Mouse (Mus musculus): ENCODE data around the gene Mroh3. TPM values are rescaled to one million over a fixed set of nuclear protein-coding genes. Genes with fewer than 3 reads are reported as not detected.

Mroh3 gene
- polyA plus RNA-seq, 1 experiment: not detected

- 89% methylated on average over 12 of the region's 12 CpGs for WGBS
- Histone ChIP-seq H3K27ac (ENCODE audit: control insufficient read depth, insufficient read depth, low read depth, low read length, poor library complexity) (no peak overlapping the region), H3K4me3 (replicated peaks; ENCODE audit: control insufficient read depth, low read depth, low read length) (no peak overlapping the region), H3K4me1 (ENCODE audit: control insufficient read depth, insufficient read depth, low read length) (no peaks in the 10 kb centered on the region)
- no peak for TF ChIP-seq CTCF (IDR thresholded peaks at IDR 0.05; ENCODE audit: control insufficient read depth, insufficient read depth, low read length)
- TF ChIP-seq POLR2A (IDR thresholded peaks at IDR 0.05; ENCODE audit: borderline replicate concordance, control insufficient read depth, low read depth, low read length): no peak
Measured at GRCm38 (mm10) chr1:136160297-136160696, 52.3 kb downstream of the Mroh3 start.

DNA sequence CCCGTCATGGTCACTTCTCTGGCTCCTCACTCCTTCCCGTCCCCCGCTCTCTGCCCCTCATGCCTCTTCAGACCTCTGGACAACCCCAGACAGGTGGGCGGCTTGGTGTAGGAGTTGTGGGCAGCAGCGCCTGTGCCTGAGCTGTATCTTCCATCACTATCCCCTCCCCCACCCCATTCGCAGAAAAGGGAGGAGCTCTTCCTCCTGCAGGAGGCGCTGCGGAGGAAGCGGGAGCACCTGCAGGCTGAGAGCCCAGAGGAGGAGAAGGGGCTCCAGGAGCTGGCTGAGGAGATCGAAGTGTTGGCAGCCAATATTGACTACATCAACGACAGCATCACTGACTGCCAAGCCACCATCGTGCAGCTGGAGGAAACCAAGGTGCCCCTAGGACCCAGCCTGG, 52.8 kb downstream of the Mroh3 start:
- H3K4me3 ChIP-seq (replicated peaks; ENCODE audit: control insufficient read depth, low read depth, low read length): no peak overlapping the region
- no peak for TF ChIP-seq POLR2A (IDR thresholded peaks at IDR 0.05; ENCODE audit: borderline replicate concordance, control insufficient read depth, low read depth, low read length)
- 87% methylated on average over 12 of the region's 12 CpGs for WGBS
- no peak overlapping the region for H3K27ac ChIP-seq (ENCODE audit: control insufficient read depth, insufficient read depth, low read depth, low read length, poor library complexity)
- no peaks in the 10 kb centered on the region for H3K4me1 ChIP-seq (ENCODE audit: control insufficient read depth, insufficient read depth, low read length)

DNA sequence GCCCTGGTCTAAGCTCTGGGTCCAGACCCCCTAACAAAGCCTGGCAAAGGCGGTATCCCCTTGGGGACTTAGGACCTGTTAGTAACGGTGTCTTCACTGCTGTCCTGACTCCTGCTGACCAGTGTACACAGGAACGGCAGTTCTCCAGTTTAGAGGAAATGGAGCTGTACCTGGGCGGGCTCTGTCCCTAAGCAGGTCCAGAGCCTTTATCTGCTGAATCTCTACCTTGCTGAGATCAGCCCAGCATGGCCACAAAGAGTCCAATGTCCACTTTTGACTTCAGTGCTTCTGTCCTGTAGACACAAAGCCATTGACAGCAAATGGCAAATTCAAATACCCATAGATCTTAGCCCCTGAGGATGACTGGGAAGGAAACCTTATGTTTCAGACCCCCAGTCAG, 55.7 kb downstream of the Mroh3 start:
- no peak for TF ChIP-seq POLR2A (IDR thresholded peaks at IDR 0.05; ENCODE audit: borderline replicate concordance, control insufficient read depth, low read depth, low read length)
- TF ChIP-seq CTCF (IDR thresholded peaks at IDR 0.05; ENCODE audit: control insufficient read depth, insufficient read depth, low read length): no peak
- WGBS: 82% methylated on average over 4 of the region's 4 CpGs
- Histone ChIP-seq H3K4me1 (ENCODE audit: control insufficient read depth, insufficient read depth, low read length) (no peaks in the 10 kb centered on the region), H3K27ac (ENCODE audit: control insufficient read depth, insufficient read depth, low read depth, low read length, poor library complexity) (no peak overlapping the region), H3K4me3 (replicated peaks; ENCODE audit: control insufficient read depth, low read depth, low read length) (no peak overlapping the region)

GRCm38 (mm10) chr1:136156304-136156703, 56.3 kb downstream of the Mroh3 start:
- 92% methylated on average over 4 of the region's 4 CpGs for WGBS
- Histone ChIP-seq H3K4me3 (replicated peaks; ENCODE audit: control insufficient read depth, low read depth, low read length) (no peak overlapping the region), H3K27ac (ENCODE audit: control insufficient read depth, insufficient read depth, low read depth, low read length, poor library complexity) (no peak overlapping the region), H3K4me1 (ENCODE audit: control insufficient read depth, insufficient read depth, low read length) (no peaks in the 10 kb centered on the region)
- TF ChIP-seq POLR2A (IDR thresholded peaks at IDR 0.05; ENCODE audit: borderline replicate concordance, control insufficient read depth, low read depth, low read length) (no peak), CTCF (IDR thresholded peaks at IDR 0.05; ENCODE audit: control insufficient read depth, insufficient read depth, low read length) (no peak)

GRCm38 (mm10) chr1:136151371-136151770, 61.3 kb downstream of the Mroh3 start:
- TF ChIP-seq CTCF (IDR thresholded peaks at IDR 0.05; ENCODE audit: control insufficient read depth, insufficient read depth, low read length) (no peak), POLR2A (IDR thresholded peaks at IDR 0.05; ENCODE audit: borderline replicate concordance, control insufficient read depth, low read depth, low read length) (no peak)
- Histone ChIP-seq H3K4me1 (ENCODE audit: control insufficient read depth, insufficient read depth, low read length) (no peaks in the 10 kb centered on the region; the same call in 1 of the 2 replicates), H3K4me3 (replicated peaks; ENCODE audit: control insufficient read depth, low read depth, low read length) (no peak overlapping the region), H3K27ac (ENCODE audit: control insufficient read depth, insufficient read depth, low read depth, low read length, poor library complexity) (no peak overlapping the region)
- 82% methylated on average over 8 of the region's 8 CpGs for WGBS

- 88% methylated on average over 9 of the region's 9 CpGs for WGBS
- Histone ChIP-seq H3K4me1 (ENCODE audit: control insufficient read depth, insufficient read depth, low read length) (no peaks in the 10 kb centered on the region; the same call in 1 of the 2 replicates), H3K27ac (ENCODE audit: control insufficient read depth, insufficient read depth, low read depth, low read length, poor library complexity) (no peak overlapping the region), H3K4me3 (replicated peaks; ENCODE audit: control insufficient read depth, low read depth, low read length) (no peak overlapping the region)
- TF ChIP-seq CTCF (IDR thresholded peaks at IDR 0.05; ENCODE audit: control insufficient read depth, insufficient read depth, low read length) (no peak), POLR2A (IDR thresholded peaks at IDR 0.05; ENCODE audit: borderline replicate concordance, control insufficient read depth, low read depth, low read length) (no peak)
Measured at GRCm38 (mm10) chr1:136149702-136150101, 62.9 kb downstream of the Mroh3 start.

DNA sequence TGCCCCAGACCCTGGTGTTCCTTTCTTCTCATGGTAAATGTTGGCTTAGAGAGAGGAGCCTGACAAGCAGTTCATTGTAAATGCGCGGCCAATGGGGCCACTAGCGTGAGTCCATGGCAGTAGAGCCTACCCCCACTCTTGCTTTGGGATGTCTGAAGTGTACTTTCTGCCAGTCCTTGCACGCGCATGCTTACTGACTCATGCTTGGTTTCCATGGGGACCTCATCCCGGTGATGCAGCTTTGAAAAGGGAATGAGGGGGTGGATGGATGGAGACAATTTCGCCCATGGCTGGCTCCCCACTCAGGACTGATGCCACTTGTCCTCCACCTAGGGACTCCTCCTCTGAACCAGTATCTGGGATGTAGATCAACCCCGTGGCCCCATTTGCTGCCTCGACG, 69.1 kb downstream of the Mroh3 start:
- Histone ChIP-seq H3K4me3 (replicated peaks; ENCODE audit: control insufficient read depth, low read depth, low read length) (no peak overlapping the region), H3K27ac (ENCODE audit: control insufficient read depth, insufficient read depth, low read depth, low read length, poor library complexity) (no peak overlapping the region), H3K4me1 (ENCODE audit: control insufficient read depth, insufficient read depth, low read length) (peaks cover 5% of the 10 kb centered on the region)
- 88% methylated on average over 10 of the region's 10 CpGs for WGBS
- TF ChIP-seq POLR2A (IDR thresholded peaks at IDR 0.05; ENCODE audit: borderline replicate concordance, control insufficient read depth, low read depth, low read length) (no peak), CTCF (IDR thresholded peaks at IDR 0.05; ENCODE audit: control insufficient read depth, insufficient read depth, low read length) (no peak)

GRCm38 (mm10) chr1:136142336-136142735, 70.3 kb downstream of the Mroh3 start:
- Histone ChIP-seq H3K4me3 (replicated peaks; ENCODE audit: control insufficient read depth, low read depth, low read length) (no peak overlapping the region), H3K4me1 (ENCODE audit: control insufficient read depth, insufficient read depth, low read length) (peaks cover 12% of the 10 kb centered on the region), H3K27ac (ENCODE audit: control insufficient read depth, insufficient read depth, low read depth, low read length, poor library complexity) (no peak overlapping the region)
- TF ChIP-seq CTCF (IDR thresholded peaks at IDR 0.05; ENCODE audit: control insufficient read depth, insufficient read depth, low read length): no peak
- TF ChIP-seq POLR2A (IDR thresholded peaks at IDR 0.05; ENCODE audit: borderline replicate concordance, control insufficient read depth, low read depth, low read length): no peak
- WGBS: 73% methylated on average over 6 of the region's 6 CpGs

Measured in bone marrow, adult 2 months (tissue).